Mouse (Mus musculus): ENCODE measurements at regions not wholly inside any gene's neighbourhood (a gene's known extent, or its start where the extent isn't known, plus 50 kb on each side); places are given as distances from the start of the nearest gene placed in this dataset.

DNA sequence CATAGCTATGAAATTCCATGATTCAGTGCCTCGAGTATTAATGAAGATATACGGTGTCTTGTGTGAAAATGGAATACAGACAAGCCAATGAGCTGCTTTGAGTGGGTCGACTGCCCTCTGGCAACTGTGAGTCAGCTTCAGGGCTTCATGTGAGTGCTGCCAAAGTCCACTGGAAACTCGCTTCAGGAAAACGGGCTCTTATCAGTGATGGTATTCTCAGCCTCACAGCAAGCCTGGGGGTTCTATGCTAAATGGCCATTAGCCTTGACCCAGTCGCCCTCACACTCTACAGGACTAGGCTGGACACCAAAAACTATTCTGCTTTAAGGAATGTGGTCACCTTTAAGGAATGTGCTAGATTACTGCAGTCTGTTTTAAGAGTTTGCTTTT is 477.8 kb downstream of the Efnb2 start:
- no peak for DNase-seq (ENCODE audit: low spot score)

DNA sequence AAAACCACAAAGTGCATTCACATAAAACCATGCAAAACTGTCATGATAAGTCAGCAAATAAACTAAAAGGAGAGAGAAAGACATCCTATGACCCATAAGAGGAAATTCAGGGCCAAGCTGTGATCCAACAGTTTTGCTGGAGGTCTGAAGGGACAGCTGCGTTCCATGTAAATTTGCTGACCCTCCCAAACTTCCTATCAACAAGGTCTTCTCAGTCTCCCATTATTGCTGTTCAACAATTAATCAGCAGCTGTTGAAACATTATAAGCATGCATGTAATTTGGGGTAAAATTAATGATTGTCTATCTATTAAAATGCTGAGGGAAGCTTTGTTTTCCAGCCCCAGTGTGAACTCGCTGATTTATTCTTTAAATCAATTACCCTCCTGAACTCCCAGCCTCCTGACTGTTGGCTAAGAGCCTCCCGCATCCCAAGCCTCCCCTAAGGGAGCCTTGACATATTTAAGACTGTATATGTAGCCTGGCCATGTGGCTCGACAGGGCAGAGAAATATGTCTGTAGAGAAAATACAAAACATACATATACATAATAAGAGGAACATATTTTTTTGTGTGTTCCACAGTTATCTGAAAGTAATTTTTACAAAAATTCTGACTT is 478.3 kb downstream of the Efnb2 start:
- no peak for DNase-seq (ENCODE audit: low spot score)

DNA sequence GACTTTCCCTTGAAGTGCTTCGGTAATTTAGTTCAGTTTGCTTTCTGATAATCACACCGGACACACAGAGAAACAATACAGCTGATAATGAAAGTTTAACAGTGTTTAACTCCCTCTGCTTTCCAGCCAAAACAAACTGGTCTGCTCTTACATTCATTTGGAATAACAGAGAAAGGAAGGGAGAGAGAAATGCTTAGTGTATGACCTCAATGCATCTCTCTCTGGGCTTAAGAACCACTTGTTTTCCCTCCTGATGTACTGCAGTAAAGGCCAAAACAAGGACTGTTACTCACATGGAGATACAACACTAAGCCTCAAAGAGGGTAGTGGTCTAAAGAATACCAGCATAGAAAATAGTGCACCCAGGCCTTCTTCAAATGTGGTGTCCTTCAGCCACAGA is 478.9 kb downstream of the Efnb2 start:
- no peak for DNase-seq (ENCODE audit: low spot score)

DNA sequence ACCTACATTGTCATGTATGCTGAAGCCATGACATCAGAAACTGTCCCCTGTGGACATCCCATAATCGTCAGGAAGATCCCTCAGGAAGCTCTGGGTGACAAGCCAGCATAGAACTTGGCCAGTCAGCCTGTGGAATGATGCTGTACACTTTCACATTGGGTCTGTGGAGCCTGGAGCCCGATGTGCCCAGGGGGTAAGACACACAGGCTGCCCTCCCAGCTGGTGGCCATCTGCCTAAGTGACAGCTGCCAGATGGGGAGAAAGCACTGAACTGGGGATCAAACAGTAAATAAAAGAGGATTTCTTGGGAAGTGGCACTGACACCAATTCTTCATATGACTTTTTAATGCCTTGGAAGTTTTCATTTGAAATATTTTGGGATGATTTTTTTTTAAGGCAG is 486.8 kb downstream of the Efnb2 start:
- no peak for DNase-seq (ENCODE audit: low spot score)

DNA sequence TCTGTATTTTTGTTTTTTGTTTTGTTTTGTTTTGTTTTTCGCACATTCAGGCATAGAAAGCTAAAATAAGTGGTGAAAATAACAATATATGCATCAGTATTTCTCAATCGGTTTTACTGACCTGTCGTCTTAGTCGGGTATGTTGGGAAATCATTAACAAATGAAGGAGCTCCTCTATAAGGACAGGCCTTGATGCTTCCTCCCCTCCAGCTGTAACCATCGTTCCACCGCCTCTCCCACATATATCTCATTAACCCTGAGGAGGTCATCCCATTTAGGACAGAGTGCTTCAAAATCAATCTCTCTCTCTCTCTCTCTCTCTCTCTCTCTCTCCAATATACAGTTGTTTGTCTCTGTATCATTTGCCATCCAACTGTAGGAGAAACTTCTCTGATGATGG is 492.4 kb downstream of the Efnb2 start:
- no peak for DNase-seq (ENCODE audit: low spot score)

DNA sequence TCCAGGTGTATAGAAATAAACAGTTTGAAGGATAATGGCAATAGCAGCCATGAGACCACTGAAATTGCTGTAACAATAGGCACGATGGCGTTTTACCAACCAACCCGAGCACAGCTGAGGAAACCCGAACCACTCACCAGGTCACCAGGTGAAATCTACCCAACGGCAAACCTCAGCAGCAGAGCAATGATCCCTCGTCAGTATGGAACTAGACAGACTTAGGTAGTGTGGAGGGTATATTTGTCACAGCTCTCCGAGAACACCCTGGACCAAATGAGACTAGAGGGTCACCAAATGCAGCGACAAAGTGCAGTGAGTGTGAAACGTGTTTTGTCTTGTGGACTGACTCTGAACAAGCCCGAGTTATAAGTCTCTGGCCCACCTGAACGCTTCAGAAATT is 492.8 kb downstream of the Efnb2 start:
- no peak for DNase-seq (ENCODE audit: low spot score)

DNA sequence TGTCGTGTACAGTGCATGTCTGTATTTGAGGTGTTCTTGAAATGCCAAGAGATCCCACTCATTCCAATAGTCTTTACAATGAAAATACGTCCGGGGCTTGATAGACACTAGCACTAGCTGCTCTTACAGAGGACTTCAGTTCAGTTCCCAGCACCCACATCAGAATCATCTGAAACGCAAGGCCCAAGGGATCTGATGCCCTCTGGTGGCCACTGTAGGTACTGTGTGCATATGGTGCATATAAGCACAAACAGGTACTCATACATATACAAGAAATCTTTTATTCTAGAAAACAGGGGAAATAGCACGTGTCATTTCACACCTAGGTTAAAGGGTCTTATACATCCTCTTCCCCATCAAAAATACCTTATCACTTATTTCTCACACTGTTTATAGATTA is 513.5 kb downstream of the Efnb2 start:
- no peak for DNase-seq (ENCODE audit: low spot score)

DNA sequence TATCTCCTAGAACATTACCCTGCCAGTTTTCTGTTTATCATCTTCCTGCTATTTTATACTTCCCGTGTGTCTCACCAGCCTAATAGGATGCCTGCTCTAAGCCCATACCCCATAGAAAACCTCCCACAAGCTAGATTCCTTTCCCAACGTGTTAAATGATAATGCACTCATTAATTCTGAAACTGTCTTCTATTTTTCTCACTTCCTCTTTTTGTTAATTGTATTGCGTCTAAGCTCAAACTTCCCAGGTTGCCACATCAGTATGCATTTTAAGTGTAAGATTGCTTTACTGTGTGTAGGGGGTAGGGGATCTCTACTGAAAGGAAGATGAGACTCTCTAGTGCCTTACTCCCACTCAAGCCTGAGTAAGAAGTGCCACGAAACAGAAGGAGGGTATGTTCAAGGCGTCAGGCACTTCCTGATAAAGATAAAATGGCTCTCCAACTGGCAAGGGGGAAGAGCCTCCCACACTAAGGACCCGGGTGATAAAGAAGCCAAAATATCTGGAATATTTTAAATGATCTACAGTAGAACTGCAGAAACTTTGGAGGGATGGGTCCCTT is 518.0 kb downstream of the Efnb2 start:
- DNase-seq (ENCODE audit: low spot score) = no peak

DNA sequence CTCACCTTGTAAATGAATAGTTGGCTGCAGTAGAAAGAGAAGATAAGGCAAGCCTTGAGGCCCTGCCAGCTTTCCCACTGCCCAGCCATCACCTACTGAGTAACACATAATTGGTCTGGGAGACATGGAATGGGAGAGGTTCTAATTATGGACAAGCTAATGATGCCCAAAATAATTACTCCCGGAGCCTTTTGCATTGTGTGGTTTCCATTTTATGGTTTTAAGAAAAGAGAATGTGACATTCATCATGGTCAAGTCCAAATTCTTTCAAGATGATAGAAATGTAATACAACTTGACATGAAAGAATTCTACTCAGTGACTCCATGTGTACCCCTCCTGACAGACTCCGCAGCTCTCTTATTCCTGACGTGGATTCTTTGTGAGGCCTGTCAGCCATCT is 518.6 kb downstream of the Efnb2 start:
- no peak for DNase-seq (ENCODE audit: low spot score)

DNA sequence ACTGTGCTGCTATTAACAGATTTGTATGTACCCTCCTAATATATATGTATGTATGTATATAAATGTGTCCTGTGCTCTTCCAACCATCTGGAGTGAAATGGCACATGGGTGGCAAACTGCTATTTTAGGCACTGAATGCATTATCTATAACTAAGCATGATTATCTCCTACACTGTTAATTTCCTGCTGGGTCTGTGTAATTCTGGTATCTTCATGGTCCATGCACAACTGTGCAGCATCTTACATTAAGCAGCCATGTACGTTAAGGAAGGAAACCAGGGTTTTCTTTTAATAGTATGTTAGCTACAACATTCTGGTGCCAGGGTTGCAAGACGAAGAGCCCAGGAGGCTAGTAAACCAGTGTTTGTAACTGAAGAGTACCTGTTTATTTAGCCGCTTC is 521.3 kb downstream of the Efnb2 start:
- DNase-seq (ENCODE audit: low spot score) = no peak

DNA sequence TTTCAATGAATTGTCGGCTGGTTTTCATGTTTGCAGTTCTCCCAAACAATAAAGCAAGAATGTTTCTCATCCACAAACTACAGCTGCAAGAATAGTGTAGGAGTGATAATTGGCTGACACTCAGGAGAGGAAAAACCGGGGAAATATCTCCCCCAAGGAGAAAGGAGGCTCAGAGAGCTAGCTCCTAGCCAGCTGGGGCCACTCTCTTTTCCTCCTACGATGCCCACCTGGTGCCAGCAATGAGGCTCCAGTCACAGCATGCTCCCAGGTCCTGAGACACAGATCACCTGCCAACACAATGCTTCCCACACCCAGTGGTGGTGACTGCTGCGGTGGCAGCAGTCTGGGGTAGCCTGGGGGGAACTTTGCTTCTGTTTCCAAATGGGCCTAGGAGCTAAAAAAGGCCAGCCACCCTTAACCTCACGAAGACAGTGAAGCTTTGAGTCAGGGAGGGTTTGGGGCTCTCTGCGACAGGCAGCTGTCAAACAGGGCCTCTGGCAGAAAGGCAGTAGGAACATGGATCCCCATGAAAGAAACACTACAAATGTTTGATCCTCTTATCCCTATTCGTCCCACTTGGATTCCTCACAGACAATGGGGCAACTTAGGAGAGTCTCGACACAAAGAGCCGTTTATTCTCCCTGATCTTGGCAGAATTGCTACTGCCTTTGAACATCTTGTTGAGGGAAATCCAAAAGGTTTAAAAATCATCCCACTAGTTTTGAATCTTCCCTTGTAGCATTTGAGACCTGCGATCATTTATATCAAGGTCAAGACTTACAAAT is 527.8 kb downstream of the Efnb2 start:
- peak; percentile 10 for DNase-seq (ENCODE audit: low spot score)

DNA sequence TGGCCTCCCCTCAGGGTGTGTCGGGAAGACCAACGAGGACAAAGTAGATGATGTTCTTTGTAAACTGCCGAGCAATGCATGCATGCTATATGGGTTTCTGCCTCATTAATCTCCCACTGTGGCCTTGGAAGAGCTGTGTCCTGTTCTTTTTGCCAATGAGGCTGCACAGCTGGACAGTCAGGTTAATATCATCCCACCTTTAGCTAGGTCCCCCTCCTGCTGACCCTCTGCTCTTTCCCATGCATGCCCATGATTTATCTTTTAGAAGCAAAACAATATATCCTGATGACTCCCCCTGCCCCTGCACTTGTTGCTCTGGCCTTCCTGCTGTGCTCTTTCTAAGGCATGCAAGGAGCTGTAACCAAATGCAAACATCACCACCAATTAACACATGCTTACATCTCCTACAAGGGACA is 529.1 kb downstream of the Efnb2 start:
- no peak for DNase-seq (ENCODE audit: low spot score)

DNA sequence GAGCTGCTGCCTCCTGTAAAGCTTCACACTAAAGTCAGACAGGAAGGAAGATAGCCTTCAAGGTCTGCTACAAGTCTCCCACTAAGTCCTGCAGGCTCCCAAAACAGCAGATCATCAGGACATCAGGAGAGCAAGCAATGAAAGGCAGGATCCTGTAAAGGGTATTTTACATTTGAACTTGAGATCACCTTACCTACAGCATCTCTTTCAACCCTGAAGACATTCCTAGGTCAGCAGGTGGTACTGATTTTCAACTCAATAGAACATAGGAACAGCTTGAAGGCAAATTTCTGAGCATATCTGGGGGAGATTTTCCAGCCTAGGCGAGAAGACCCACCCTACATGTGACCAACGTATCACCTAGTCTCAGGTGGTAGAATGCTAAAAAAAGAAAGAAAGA is 530.2 kb downstream of the Efnb2 start:
- DNase-seq (ENCODE audit: low spot score) = no peak

DNA sequence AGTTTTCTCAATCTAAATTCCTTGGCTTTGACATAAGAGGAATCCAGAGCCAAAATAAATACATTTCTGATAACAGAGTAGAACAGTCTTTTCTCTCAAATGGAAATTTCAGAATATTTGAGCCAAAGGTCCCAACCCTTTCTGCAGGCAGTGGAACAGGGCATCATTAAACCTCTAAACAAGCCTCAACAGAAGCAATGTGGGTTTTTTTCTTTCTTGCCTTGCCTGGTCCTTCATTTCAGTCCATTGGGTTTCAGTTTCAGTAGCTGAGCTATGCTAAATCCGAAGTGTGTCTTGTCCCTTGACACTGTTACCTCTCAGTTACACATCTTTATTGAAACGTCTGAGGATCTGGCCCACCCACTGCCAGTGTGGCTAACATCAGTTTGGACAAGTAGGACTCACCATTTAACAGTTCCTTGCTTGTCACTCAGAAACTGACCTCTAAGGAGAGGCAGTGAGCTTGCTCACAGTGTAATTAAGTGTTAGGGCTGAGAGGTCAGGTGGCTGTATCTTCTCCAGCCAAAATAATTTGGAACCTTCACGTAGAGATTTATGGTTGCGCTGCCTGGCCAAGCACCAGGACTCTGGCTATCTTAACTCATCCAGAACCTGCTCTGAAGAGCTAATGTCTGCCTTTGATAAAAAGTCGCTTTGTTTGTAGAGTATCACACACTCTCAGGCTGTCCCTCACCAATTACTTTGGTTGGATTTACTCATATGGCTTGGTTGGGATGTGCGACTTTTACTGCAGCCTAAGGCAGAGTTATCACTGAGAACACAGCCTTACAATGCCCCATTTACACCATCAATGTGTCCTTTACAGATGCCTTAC is 545.2 kb downstream of the Efnb2 start:
- DNase-seq (ENCODE audit: low spot score) = no peak

DNA sequence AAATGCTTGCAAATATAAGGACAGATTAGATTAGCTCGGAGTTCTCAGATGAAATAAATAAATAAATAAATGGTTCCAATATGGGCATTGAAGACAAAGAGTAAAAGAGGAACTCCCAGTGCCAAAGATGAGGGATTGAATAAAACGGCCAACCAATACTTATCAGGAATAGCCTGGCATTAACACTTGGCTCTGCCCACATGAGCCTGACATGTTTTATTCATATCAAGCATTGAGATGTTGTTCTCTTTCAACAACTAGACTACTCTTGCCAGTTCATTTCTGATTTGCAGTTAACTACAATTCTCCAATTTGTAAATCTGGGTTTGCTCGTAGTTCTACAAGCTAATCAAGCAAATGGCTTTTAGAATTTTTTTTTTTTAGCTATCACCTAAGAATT is 546.4 kb downstream of the Efnb2 start:
- no peak for DNase-seq (ENCODE audit: low spot score)

DNA sequence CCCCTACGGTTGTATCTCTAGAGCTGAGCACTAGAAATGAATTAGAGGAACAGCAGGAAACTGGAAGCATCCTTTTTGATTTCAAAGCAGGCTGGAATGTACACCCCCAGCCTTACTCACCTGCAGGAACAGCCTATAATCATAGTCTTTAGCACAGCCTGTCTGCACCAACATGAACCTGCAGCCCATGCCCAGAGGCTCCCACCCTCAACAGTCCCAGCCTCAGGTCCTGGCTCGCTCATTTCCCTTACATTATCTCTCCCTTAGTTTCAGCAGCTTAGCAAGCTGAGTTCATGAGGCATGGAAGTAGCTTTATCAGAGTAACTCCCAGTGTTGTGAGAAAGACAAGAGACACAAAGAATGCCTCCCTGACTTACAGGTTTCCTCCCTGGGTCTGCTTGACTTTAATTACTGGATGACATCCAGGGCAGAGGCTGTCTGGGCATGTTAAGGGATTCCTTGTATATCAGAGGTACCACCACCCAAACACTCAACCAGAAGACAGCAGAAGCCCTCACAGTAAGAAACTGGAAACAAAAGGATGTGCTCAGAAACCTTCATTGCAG is 551.2 kb downstream of the Efnb2 start:
- no peak for DNase-seq (ENCODE audit: low spot score)

DNA sequence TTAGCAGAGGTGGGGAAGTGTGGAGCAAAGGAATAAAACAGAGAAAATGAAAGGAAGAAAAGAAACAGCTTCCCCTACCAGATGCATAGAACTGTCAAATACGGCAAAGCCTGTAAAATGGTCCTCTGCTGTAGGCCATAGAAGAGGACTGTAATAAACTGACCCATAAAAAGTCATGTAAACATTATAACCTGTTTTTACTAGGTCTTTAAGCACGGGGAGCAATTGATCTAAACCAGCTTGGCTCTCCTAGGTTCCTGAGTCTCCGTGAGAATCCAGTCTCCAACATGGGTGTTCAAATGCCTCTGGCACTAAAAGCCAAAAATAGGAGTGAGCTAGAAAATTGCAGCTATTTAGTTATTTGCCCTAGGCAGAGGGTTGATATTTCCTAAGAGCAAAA is 557.5 kb downstream of the Efnb2 start:
- DNase-seq (ENCODE audit: low spot score) = no peak

DNA sequence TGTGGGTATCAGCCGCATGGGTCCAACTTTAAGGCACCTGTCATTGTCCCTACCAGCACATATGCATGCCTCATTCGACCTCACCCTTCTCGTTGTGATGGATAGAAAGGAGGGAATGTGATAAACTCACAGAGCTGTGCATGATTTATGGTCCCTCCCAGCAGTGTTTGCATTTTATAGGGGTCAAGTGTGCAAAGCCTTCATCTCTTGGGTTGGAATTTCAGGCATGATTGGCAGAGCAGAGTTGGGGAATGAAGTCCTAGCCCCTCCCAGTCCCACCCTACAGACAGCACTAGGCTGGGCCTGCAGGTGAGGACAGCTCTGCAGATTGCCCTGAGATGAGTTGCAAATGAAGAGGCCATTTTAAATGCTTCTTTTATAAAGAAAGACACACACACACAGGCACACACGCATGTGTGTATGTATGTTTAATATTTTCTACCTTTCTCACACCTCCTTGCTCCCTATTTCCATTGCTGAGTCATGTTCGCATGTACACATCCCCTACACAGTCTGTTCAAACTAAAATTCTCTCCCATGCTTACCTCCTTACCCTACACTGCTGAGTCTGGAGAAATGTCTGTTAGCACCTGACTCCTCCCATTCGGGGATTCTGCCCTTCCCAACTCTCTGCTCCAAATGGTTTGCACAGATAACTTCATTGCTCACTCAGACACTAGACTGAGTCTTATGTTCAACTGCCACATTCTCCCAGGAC is 558.9 kb downstream of the Efnb2 start:
- no peak for DNase-seq (ENCODE audit: low spot score)

DNA sequence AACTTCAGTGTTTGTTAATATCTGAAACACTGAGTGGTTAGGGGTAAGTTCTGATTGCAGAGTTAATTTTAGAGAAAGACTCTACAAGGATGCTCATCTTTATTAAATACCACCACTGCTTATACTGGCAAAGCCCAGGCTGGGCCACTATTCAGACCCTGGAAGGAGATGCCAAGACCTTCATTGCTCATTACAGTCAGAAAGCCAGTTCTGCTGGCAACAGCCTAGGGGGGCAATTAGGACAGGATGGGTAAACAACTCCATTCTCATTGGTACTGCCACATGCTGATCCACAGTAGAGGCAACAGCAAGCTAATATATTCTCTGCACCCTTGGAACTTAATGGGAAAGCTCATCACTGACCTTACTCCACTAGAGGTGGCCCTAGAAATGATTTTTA is 568.5 kb downstream of the Efnb2 start:
- no peak for DNase-seq (ENCODE audit: low spot score)

DNA sequence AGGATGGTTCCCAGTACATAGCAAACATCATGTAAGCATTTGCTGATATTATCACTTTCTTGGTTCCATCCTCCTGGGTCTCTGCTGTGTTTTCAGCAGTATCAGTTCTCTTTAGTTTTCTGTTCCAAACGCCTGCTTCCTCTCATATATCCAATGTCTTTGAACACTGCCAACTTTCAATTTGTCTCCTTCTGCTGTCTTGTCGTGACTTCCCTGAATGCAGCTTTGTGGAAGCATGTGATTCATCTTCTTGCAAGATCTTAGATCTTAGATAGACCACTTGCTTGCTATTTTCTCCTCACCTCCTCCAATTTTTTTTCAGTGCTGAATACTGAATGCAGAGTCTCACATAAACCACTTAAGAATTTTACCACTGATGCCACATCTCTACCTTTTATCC is 576.4 kb downstream of the Efnb2 start:
- DNase-seq (ENCODE audit: low spot score) = no peak

DNA sequence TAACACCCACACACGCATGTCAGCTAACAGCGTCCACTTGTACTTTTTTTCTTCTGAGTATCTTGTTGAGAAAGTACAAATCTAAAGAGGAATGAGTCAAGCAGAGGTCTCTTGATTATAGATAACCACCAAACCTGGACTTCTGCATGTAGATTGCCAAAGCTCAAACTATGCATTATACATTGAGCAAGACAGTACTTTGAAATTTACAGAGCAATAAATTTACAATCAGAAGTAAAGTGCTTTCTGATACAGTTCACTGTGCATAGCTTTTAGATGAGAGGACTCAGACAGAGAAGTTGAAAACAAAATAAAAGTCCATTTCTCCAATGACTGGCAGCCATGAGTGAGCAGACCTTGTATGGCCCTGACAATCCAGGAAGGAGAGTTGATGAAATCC is 597.0 kb downstream of the Efnb2 start:
- no peak for DNase-seq (ENCODE audit: low spot score)
